8 mouse cellular contexts compared by ENCODE assay signal in the genomic region with DNA sequence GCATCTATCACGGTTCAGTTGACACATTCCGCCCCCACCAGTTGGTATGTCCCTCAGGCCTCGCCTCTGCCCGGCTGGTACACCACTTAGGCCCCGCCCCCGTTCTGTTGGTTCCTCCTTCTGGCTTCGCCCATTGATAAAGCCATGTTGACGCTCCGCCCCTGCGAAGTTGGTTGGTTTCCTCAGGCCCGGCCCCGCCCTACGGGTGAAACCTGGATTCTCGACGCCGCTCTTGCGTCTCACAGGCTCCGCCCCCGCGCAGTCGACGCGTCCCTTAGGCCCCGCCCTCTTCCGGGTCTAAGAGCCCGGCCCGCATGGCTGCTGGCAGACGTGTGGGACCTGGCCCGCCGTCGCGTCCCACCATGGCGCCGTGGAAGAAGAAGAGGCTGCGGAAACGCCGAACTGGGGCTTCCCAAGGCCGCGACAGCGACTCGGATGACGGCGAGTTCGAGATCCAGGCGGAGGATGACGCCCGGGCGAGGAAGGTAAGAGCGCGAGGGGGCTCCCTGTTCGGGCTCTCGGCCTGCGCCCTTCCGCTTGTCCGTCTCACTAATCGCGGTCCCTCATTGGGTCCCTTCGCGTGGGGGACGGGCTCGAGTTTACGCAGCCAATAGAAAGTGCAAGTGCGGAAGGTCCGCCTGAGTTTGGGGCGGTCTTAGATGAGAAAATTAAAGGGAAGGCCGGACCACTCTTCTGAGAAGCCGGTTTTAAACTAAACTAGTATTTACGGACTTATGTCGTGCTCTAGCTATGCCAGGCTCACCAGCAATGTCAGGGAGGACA. TPM values are rescaled to one million over a fixed set of nuclear protein-coding genes. Genes with fewer than 3 reads are reported as not detected.
DNase-seq lines count a peak whose midpoint lies in the region; ATAC-seq and TF ChIP-seq lines count a peak whose summit lies in the region.

No protein-coding gene starts in this region.

- peak overlapping the region; percentile 46 for H3K4me3 ChIP-seq in cortical plate, adult 2 months (ENCODE audit: insufficient read depth, low read length)
- H3K4me3 ChIP-seq in megakaryocyte, embryonic 14.5 days (replicated peaks), result peak overlapping the region; percentile 96

- TF ChIP-seq CTCF in cortical plate, adult 2 months (IDR thresholded peaks at IDR 0.05; ENCODE audit: extremely low read depth, insufficient read depth, low read length), result no peak

- peaks cover 59% of the 10 kb centered on the region for H3K36me3 ChIP-seq in megakaryocyte, embryonic 14.5 days (replicated peaks; ENCODE audit: low read length)

- H3K9me3 ChIP-seq in megakaryocyte, embryonic 14.5 days, result no peaks in the 10 kb centered on the region

- H3K27me3 ChIP-seq in megakaryocyte, embryonic 14.5 days (replicated peaks), result no peaks in the 10 kb centered on the region

- peak; percentile 100 for DNase-seq in gastrocnemius, adult 8-10 months (ENCODE audit: low spot score in 2 of 2)
- peak; percentile 79 for DNase-seq in hindlimb bud, embryonic 11.5 days (ENCODE audit: extremely low spot score, low read depth, low spot score)
- peak; percentile 99 to 100 for DNase-seq in left cerebral cortex, adult 8-10 months (ENCODE audit: low spot score in 2 of 2)
- DNase-seq in right cerebral cortex, postnatal 10 days (ENCODE audit: low spot score in 2 of 2), result peak; percentile 100
- peak; percentile 99 for DNase-seq in urinary bladder, postnatal 25 days (ENCODE audit: low spot score)

- H3K4me1 ChIP-seq in cortical plate, adult 2 months (ENCODE audit: control insufficient read depth, insufficient read depth, low read length), result peaks cover 2% of the 10 kb centered on the region; the same call in 1 of the 2 replicates
- H3K4me1 ChIP-seq in megakaryocyte, embryonic 14.5 days, result peaks cover 52% of the 10 kb centered on the region

- peak overlapping the region; percentile 95 for H3K27ac ChIP-seq in cortical plate, adult 2 months (ENCODE audit: insufficient read depth, low read length)

- peak; percentile 58; the same call in 1 of the 2 replicates for TF ChIP-seq POLR2A in cortical plate, adult 2 months (IDR thresholded peaks at IDR 0.05; ENCODE audit: extremely low read depth, insufficient read depth, low read length)

- peak; percentile 85 for ATAC-seq in activated CD4-positive, CD25-positive, alpha-beta regulatory T cell, adult 4 months

RNA-seq across cellular contexts. Expression of a gene that starts 0.5 kb away (rescaled TPM):
- 10 to 100 TPM; 11.7 to 18.4 TPM for polyA plus RNA-seq in activated CD4-positive, CD25-positive, alpha-beta regulatory T cell, adult 4 months (2017; shearing (Covaris generic))
- 30.3 and 31.0 TPM in 2 replicates for polyA plus RNA-seq in cortical plate, adult 2 months (2012; rRNA removed)
- 10 to 100 TPM; 16.7 to 19.7 (median 17.3) TPM for total RNA-seq in gastrocnemius, adult 8-10 months (2022)
- 10 to 100 TPM; 32.4 to 36.9 (median 35.7) TPM for total RNA-seq in left cerebral cortex, adult 8-10 months (2022)
- polyA plus RNA-seq in megakaryocyte, embryonic 14.5 days (2012; ENCODE audit: insufficient read depth, low replicate concordance), result 23.6 and 74.7 TPM in 2 replicates

RNA-seq across cellular contexts. Expression of a gene that starts 0.6 kb away (rescaled TPM):
- 1 to 10 TPM; 1.1 to 2.4 TPM for polyA plus RNA-seq in activated CD4-positive, CD25-positive, alpha-beta regulatory T cell, adult 4 months (2017; shearing (Covaris generic))
- polyA plus RNA-seq in cortical plate, adult 2 months (2012; rRNA removed), result 39.6 and 40.8 TPM in 2 replicates
- total RNA-seq in gastrocnemius, adult 8-10 months (2022), result 1 to 10 TPM; 4.9 to 8.3 (median 6.4) TPM
- total RNA-seq in left cerebral cortex, adult 8-10 months (2022), result 10 to 100 TPM; 25.1 to 30.2 (median 28.8) TPM
- polyA plus RNA-seq in megakaryocyte, embryonic 14.5 days (2012; ENCODE audit: insufficient read depth, low replicate concordance), result 30.9 and 35.5 TPM in 2 replicates

RNA-seq across cellular contexts. Expression of a gene that starts 21.0 kb away (rescaled TPM):
- not detected for polyA plus RNA-seq in activated CD4-positive, CD25-positive, alpha-beta regulatory T cell, adult 4 months (2017; shearing (Covaris generic))
- polyA plus RNA-seq in cortical plate, adult 2 months (2012; rRNA removed), result 0.10 and 0.19 TPM in 2 replicates
- not detected for total RNA-seq in gastrocnemius, adult 8-10 months (2022)
- total RNA-seq in left cerebral cortex, adult 8-10 months (2022), result under 1 TPM in 2 of 4 experiments, not detected in 2; 0.55 to 0.58 TPM
- not detected in 2 replicates for polyA plus RNA-seq in megakaryocyte, embryonic 14.5 days (2012; ENCODE audit: insufficient read depth, low replicate concordance)

RNA-seq across cellular contexts. Expression of a gene that starts 24.2 kb away (rescaled TPM):
- polyA plus RNA-seq in activated CD4-positive, CD25-positive, alpha-beta regulatory T cell, adult 4 months (2017; shearing (Covaris generic)), result under 1 TPM; 0.41 to 0.70 TPM
- polyA plus RNA-seq in cortical plate, adult 2 months (2012; rRNA removed), result 1.5 and 2.5 TPM in 2 replicates
- total RNA-seq in gastrocnemius, adult 8-10 months (2022), result not detected
- 1 to 10 TPM in 3 of 4 experiments, under 1 TPM in 1; 0.78 to 1.3 (median 1.3) TPM for total RNA-seq in left cerebral cortex, adult 8-10 months (2022)
- 0.94 and 5.8 TPM in 2 replicates for polyA plus RNA-seq in megakaryocyte, embryonic 14.5 days (2012; ENCODE audit: insufficient read depth, low replicate concordance)

RNA-seq across cellular contexts. Expression of a gene that starts 24.5 kb away (rescaled TPM):
- 10 to 100 TPM; 10.9 to 13.0 TPM for polyA plus RNA-seq in activated CD4-positive, CD25-positive, alpha-beta regulatory T cell, adult 4 months (2017; shearing (Covaris generic))
- 37.9 and 40.0 TPM in 2 replicates for polyA plus RNA-seq in cortical plate, adult 2 months (2012; rRNA removed)
- total RNA-seq in gastrocnemius, adult 8-10 months (2022), result 10 to 100 TPM; 39.3 to 42.7 (median 41.5) TPM
- 10 to 100 TPM; 32.5 to 41.9 (median 34.2) TPM for total RNA-seq in left cerebral cortex, adult 8-10 months (2022)
- polyA plus RNA-seq in megakaryocyte, embryonic 14.5 days (2012; ENCODE audit: insufficient read depth, low replicate concordance), result 68.6 and 71.5 TPM in 2 replicates

Comparison
In these comparisons a context has a peak if more than half of its experiments do, and no peak if none do; other contexts are left out.
1. Peak in every context shown above with its lines: DNase-seq, ATAC-seq, H3K4me3 ChIP-seq and H3K27ac ChIP-seq.